Mouse (Mus musculus): ENCODE results near the gene Pip4k2c. TPM values are rescaled to one million over a fixed set of nuclear protein-coding genes. Genes with fewer than 3 reads are reported as not detected.
"Not testable (repeated sequence)": the region's sequence is repeated elsewhere in the genome, so short reads cannot be mapped to it uniquely, and the experiment has no call there.

Pip4k2c gene
- total RNA-seq, 2 experiments from 2014 or later: 35.3 to 58.6 TPM

DNA sequence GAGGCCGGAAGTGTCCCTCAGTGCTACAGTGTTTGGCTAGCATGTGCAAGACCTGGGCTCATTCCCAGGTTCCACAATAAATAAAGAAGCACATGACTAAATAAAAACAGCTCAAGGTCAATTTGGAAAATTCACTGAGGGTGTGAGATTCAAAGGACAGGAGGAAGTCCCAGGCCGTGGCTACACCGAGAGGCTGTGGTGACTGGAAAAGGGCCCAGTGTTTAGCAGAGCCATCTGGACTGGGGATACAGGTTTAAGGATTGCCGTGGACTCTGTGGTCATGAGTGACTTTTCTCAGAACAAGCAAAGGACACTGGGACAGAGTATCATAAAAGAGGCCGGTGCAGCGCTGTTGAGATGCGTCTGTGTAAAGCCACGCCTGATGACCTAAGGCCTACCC is 1.9 kb upstream of the Pip4k2c start:
- ATAC-seq (replicated peaks; ENCODE audit: low FRiP score, low TSS enrichment, poor library complexity, severe bottlenecking): no peak

DNA sequence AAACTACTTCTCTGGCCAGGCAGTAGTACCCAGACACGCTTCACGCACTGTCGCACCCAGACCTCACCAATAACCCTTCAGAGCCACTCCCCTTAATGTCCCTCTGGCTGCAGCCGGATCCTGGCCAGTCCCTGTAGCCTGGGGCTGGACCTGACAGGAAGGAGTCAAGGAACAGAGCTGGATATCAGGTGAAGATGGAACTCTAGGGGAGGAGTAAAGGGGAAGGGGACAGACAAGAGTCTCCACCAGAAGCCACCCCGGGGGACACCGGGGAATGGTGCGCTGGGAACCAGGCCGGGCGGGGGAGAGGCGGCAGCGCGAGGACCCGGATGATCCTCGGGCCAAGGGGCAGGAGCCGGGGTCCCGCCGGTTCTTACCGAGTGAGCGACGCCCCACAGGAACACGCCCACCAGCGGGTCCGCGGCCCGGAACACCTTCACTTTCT is 402 bp downstream of the Pip4k2c start:
- peak; percentile 56 for ATAC-seq (replicated peaks; ENCODE audit: low FRiP score, low TSS enrichment, poor library complexity, severe bottlenecking)

DNA sequence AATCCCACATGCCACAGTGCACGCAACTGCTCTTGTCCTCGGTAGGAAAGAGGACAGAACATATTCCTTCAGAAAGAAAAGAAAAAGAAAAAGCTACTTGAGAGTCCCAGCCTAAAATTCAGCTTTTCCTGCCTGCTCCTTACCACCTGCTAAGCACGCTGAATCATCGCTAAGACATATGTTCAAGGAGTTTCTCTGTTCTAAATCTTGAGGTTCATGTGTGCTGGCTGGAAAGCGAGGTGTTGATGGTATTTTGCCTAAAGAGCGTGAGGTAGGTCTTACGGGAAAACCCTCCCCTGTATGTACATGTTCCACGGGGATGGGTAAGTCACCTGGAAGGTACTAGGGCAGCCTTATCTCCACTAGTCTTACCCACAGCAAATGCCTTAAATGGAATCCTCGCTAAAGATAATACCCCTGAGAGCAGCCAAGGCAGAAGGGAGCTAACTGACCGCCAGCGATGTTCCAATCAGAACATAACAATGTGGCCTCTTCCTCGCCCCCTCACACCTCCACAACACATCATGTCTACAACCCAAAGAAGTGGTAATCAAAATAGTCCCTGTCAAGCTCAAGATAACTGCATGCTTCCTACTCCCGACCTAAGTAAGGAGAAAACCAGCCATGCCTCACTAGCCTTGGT is 1.3 kb downstream of the Pip4k2c start:
- no peak for ATAC-seq (replicated peaks; ENCODE audit: low FRiP score, low TSS enrichment, poor library complexity, severe bottlenecking)

DNA sequence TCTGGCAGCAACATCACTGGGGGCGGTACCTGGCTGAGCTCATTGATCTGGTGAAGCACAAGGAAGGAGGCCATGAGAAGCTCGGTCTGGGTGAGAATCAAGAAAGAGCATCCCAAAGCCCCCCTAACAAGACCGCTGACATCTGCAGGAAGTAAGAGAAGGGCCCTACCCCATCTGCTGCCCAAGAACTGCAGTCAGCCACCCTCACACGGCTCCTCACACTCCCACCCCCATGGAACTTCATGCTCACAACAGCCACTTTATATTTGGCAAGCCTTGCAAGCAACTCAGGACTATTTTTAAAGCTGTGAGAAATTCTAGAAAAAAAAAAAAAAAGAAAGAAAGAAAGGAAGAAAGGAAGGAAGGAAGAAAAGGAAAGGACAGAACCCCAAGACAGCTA is 2.5 kb downstream of the Pip4k2c start:
- ATAC-seq (replicated peaks; ENCODE audit: low FRiP score, low TSS enrichment, poor library complexity, severe bottlenecking): no peak

DNA sequence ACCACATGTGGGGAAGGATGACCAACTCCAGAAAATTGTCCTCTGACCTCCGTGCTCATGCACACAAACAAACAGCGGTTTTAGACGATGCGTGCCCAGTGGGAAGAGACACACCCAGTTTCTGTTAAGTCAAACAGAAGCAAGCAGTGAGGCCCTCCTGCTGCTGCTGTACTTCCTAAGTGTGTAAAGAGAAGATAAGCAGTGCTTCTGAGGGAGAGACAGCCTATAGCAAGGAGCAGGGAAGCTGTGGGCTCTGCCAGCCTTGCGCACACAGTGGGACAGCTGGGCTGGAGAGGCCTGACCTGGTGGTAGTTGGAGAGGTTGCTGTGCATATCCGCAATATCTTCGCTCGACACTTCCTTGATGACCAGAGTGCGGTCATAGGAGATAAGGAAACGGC is 6.0 kb downstream of the Pip4k2c start:
- peak; percentile 92 for ATAC-seq (replicated peaks; ENCODE audit: low FRiP score, low TSS enrichment, poor library complexity, severe bottlenecking)

DNA sequence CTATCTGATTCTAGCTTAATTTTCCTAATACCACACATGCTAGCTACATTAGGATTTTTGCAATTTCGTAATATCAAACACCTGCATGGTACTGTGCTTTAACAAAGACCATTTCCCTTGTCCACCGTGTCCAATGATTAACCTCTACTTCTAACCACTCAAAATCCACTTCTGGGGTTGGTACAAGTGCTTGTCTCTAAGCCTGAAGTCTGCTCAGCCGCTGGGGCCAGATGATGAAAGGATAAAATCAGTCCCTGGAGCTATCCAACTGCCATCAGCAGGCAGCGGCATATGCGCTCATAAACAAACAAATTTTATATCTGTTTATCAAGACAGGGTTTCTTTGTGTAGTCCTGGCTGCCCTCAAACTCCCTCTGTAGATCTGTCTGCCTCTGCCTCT is 6.8 kb downstream of the Pip4k2c start:
- peak; percentile 42 for ATAC-seq (replicated peaks; ENCODE audit: low FRiP score, low TSS enrichment, poor library complexity, severe bottlenecking)

DNA sequence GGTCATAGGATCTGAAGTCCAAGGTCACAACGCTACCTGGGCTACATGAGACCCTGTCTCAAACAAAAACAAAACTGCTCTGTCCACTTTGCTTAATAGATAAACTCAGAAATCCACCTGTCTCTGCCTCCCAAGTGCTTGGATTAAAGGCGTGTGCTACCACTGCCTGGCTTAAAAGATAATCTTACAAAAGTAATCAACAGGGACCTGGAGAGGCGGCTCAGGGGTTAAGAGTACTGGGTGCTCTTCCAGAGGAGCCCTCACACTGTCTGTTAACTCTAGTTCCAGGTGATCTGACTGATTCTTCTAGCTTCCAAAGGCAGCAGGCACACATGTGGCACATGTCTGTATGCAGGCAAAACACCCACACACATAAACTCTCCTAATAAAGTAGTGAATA is 8.3 kb downstream of the Pip4k2c start:
- ATAC-seq (replicated peaks; ENCODE audit: low FRiP score, low TSS enrichment, poor library complexity, severe bottlenecking): peak; percentile 57

DNA sequence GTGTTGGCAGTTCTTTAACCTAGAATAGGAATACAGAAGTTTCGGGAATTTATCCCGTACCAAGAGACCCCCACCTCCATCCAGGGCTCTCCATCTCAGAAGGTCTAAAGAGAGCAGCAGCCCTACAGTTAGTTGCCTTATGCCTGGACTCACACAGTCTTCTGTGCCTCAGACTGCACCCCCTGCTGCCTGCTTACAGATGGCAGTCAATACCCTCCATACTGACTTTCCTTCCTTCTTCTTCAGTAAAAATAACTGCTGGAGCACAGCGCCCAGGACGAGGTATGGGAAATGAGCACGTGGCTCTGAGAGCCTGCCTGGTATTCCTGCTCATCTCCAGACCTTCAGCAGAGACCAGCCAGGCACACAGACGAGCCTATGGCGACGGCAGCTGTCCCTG is 11.1 kb downstream of the Pip4k2c start:
- ATAC-seq (replicated peaks; ENCODE audit: low FRiP score, low TSS enrichment, poor library complexity, severe bottlenecking): no peak

DNA sequence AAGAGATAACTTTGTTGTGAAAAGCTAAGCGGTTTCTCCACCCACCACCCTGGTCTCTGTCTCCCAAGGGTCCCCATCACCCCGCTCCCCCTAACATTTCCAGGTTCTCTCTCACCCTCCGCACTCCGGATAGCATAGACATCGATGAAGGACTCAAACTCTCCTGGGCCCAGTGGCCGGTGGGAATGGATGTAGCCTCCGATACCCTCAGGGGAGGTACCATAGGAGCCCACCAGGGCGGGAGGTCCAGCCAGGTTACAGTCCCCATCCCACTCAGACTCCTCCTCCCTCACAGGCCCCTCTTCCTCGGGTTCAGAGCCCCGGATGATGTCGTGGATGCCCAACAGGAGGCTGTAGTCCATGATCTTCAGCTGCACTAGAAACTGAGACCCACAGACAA is 11.9 kb downstream of the Pip4k2c start:
- no peak for ATAC-seq (replicated peaks; ENCODE audit: low FRiP score, low TSS enrichment, poor library complexity, severe bottlenecking)

DNA sequence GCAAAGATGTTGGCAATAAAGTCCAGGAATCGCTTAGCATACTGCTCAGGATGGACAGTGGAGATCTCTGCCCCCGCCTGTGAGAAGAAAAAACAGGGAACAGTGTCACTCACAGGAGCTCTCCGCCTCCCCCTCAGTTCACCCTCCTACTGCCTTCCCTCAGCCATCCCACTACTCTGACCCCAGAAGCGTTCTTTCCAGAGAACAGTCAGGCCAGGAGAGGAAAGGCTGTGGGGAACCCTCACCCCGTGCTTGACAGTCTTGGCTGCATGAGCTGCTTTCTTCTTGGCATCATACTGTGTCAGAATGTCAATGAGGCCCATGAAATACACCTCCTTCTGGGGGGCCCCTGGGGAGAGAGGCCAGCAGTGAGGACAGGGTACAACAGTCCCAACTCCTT is 12.3 kb downstream of the Pip4k2c start:
- ATAC-seq (replicated peaks; ENCODE audit: low FRiP score, low TSS enrichment, poor library complexity, severe bottlenecking): no peak

DNA sequence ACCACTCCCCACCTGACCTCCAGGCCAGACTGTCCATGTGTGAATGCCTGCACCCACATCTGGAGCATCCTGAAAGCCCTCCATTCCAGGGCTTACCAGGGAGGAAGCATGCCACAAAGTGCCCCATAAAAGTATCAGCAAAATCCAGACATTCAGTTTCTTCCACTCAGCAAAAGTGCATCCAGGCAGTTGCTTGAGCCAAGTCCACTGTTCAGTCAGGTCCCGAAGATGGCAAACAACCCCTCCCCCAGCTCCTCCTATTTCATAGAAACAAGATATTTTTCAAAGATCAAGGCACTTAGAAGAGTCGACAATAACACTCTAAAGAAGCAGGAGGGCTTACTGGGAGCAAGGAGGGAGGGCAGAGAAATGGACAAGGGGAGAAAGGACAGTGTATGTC is 12.9 kb downstream of the Pip4k2c start:
- no peak for ATAC-seq (replicated peaks; ENCODE audit: low FRiP score, low TSS enrichment, poor library complexity, severe bottlenecking)

DNA sequence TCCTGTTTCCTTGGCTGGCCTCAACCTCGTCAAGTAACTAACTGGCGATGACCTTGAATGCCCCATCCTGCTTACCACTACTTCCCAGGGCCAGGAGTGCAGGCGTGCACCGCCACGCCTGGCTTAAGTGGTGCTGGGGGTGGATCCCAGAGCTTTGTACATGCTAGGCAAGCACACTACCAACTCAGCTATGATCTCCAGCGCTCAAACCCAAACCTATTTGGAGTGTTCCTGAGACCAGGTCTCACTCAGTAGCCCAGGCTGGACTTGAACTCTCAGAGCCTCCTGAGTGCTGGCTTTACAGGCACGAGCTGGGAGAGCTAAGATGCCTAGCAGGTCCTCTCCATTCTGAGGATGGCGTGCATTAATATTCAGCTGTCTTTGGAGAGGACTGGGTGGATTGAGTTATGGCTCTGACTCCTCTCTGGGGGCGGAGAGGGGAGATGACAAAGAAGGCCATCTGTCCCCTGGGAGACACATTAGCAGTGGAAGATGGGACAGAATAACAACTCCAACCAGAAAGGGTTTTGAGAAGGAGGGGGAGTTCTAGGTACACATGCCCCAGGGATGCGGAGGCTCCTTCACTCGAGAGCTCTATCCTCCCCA is 13.8 kb downstream of the Pip4k2c start:
- no peak for ATAC-seq (replicated peaks; ENCODE audit: low FRiP score, low TSS enrichment, poor library complexity, severe bottlenecking)

DNA sequence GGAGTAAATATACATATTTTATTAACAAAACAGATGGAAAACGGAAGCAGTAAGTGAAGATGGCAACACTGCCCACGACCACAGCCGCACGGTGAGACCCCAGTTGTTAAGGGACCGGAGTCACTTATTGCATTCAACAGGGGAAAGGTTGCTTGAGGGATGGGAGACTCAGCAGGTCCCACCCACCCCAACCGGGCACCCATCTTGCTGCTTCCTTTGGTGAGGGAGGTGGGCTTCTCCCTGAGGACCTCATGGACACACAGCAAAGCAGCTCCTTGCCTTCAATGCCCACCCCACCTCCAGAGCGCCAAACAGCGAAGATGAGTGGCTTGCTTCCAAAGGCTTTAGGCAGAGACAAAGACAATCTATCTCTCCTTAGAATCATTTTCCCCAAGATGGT is 14.3 kb downstream of the Pip4k2c start:
- no peak for ATAC-seq (replicated peaks; ENCODE audit: low FRiP score, low TSS enrichment, poor library complexity, severe bottlenecking)

DNA sequence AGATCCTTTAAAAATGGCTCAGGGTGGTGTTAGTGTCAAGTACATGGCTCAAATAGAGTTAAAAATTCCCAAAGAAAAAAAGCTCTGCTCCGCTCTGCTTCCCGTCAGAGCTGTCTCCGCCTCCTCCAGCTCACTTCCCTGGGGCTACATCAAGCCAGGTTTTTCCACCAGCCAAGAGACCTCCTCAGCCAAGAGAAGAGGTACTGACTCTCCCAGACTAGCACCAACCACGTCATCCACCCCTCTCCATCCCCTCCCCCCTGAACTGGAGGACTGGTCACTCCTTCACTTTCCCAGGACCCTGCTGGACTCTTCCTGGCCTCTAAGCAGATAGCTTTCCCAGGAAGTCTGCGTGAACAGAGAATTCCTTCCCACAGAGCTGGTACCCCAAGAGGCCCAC is 15.0 kb downstream of the Pip4k2c start:
- ATAC-seq (replicated peaks; ENCODE audit: low FRiP score, low TSS enrichment, poor library complexity, severe bottlenecking): no peak

DNA sequence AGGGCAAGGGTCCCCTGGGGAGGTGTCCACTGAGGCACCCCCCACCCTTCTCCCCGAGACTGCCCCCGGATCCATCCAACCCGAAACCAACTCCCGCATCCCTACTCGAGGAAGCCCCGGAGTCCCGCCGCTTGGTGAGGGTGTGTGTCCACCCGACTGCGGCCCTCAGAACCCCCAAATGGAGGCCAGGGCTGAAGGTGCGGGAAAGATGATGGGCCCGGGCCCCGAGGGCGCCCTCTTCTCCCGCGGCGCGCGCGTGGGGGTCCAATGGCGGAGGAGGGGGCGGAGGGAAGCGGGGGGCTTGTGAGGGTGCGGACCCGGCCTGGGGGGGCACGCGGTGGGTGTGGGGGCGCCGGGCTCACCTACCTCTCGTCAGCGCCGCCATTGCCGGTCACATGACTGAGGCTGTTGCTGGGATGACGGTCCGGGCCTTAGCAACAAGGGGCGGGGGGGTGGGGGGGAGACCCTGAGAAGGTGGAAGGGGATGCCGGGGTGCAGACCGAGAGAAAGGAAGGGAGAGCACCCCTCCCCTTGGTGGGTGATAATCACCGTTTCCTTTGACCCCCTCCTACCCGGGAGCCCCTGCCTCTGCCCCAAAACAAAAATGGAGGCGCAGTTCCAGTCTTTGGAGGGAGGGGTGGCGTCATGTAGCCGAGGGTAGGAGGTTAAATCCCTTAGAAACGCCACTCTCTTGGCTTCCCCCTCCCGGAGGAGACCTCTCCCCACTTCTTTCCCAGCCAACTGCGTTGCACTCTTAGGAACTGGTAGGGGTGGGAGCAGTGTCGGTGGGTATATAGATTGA is 15.9 kb downstream of the Pip4k2c start, which contains the start of gene Dtx3:
Gene Dtx3, minus strand, starts transcription at position 401 of the 802 bp plus-strand sequence.
- ATAC-seq (replicated peaks; ENCODE audit: low FRiP score, low TSS enrichment, poor library complexity, severe bottlenecking): no peak

DNA sequence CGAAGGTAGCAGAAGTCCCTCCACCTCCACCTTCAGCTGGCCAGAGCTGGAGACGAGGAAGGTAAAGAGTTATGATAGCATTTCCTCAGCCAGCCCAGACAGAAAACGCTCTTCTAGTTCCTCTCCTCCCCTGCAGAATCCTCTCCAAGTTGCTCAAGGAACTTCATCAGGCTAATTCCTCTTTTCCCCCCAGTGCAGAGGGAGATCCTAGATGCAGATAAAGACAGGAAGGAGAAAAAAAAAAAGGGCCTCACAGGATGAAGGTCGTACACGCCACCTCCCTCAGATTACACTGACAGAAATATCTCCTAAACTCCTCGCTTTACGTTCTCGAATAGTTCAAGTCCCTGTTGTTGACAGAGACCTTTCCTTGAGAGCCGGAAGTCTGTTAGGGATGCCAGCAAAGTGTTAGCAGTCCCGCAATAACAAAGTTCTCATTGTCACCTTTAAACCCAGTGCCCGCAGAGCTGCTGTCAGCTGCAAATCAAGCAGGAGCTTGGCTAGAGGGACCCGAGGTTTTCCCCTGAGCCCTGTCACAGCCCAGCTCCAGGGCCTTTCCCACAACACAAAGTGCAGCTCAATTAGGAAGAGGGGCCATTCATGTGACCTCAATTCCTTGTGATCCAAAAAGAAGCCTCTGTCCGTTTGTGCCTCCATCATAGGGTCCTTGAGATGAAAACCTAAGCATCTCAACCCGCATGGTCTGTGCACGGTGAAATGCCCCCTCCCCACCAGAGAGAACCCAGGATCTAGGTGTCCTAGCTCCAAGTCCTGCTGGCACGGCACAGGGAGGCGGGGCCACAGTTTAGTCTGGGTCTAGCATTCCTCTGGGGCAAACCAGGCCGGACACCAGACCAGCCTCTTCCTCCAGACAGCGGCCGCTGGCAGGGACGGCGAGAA is 16.7 kb downstream of the Pip4k2c start:
- ATAC-seq (replicated peaks; ENCODE audit: low FRiP score, low TSS enrichment, poor library complexity, severe bottlenecking): no peak

DNA sequence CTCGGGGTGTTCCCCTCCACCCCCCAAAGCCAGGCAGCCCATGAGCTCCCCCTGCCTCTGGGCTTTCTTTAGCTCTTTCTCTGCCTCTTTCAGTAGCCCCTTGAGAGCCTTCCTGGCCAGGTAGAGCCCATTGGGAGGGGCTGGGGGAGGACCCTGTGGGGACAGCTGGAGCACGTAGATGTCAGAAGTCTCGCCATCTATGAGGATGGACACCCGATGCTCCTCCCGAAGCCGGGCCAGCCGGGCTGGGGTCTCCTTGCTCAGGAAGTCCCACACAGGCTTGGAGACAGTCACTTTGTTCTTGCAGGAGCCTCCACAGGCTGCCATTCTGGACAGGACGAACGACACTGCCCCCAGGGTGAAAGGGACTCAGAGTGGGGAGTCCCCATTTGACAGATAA is 18.4 kb downstream of the Pip4k2c start:
- ATAC-seq (replicated peaks; ENCODE audit: low FRiP score, low TSS enrichment, poor library complexity, severe bottlenecking): no peak

DNA sequence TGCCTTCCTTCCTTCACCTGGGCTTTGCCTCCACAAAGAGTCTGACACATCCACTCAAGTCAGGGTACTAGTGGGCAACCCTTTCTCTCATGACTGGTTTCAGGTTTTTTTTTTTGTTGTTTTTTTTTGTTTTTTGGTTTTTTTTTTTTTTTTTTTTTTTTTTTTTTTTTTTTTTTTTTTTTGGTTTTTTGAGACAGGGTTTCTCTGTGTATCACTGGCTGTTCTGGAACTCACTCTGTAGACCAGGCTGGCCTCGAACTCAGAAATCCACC is 19.4 kb downstream of the Pip4k2c start:
- ATAC-seq (replicated peaks; ENCODE audit: low FRiP score, low TSS enrichment, poor library complexity, severe bottlenecking): not testable (repeated sequence)

DNA sequence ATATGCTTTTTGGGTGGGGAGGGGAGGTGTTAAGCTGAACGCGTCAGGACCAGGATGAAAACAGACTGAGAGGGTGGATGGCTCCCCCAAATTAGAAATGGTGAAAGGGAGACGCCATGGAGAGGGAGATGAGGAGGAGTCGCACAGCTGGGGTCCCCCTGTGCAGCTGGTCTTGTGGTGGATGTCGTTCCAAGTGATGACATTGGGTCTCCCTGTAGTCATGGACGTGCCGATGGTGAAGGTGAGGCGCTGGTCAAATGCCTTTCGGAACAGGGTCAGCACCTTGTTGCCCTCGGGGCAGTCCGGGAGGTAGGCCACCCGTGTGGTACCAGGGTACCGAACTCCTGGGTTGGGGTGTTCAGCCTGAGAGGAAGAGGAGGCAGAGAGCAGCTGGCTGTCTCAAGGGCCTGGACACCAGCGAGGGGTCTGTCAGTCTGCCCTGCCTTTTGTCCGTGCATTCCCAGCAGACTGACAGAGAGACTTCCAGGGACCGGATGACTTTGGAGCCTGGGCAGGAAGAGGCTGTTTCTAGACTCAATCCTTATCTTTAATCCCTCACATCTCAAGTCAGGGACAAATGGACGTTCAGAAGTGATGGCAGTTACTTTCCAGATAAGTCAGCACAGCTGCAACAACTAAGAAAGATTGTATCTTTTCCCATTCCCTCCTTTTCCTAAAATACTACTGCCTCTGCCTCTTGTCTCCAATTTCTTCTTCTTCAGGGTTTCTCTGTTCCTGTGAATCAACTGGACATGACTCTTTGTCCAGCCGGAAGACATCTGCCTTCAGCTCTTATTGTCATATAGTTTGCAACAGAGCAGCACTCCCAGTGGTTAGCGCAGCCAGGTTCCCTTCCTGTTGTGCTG is 20.0 kb downstream of the Pip4k2c start:
- no peak for ATAC-seq (replicated peaks; ENCODE audit: low FRiP score, low TSS enrichment, poor library complexity, severe bottlenecking)

Measured in megakaryocyte-erythroid progenitor cell, adult 5-6 weeks (primary cell).